Mouse (Mus musculus): ENCODE data around the gene Mob3b. TPM values are rescaled to one million over a fixed set of nuclear protein-coding genes. Genes with fewer than 3 reads are reported as not detected.
A peak's percentile ranks its signal among the peaks of the same experiment; 100 is the strongest.

Mob3b gene
- polyA plus RNA-seq, 2 experiments from 2014 or later, result 2.9 to 5.0 TPM

- no peak for ATAC-seq
Measured at GRCm38 (mm10) chr4:35113516-35114248, 43.6 kb downstream of the Mob3b start.

- ATAC-seq, result no peak
Measured at GRCm38 (mm10) chr4:35112452-35112851, 44.8 kb downstream of the Mob3b start.

GRCm38 (mm10) chr4:35105115-35105773, 52.0 kb downstream of the Mob3b start:
- ATAC-seq, result no peak

GRCm38 (mm10) chr4:35101201-35101600, 56.1 kb downstream of the Mob3b start:
- no peak for ATAC-seq

GRCm38 (mm10) chr4:35099865-35100780, 57.2 kb downstream of the Mob3b start:
- ATAC-seq, result peak; percentile 41

GRCm38 (mm10) chr4:35099210-35099864, 57.9 kb downstream of the Mob3b start:
- no peak for ATAC-seq

GRCm38 (mm10) chr4:35098552-35098951, 58.7 kb downstream of the Mob3b start:
- ATAC-seq, result no peak

GRCm38 (mm10) chr4:35096226-35097175, 60.8 kb downstream of the Mob3b start:
- peak; percentile 85 for ATAC-seq

GRCm38 (mm10) chr4:35092457-35092856, 64.8 kb downstream of the Mob3b start:
- no peak for ATAC-seq

GRCm38 (mm10) chr4:35091157-35091784, 66.0 kb downstream of the Mob3b start:
- ATAC-seq, result no peak

GRCm38 (mm10) chr4:35089321-35090316, 67.7 kb downstream of the Mob3b start:
- no peak for ATAC-seq

- ATAC-seq, result no peak
Measured at GRCm38 (mm10) chr4:35086067-35086700, 71.1 kb downstream of the Mob3b start.

GRCm38 (mm10) chr4:35084060-35084459, 73.2 kb downstream of the Mob3b start:
- no peak for ATAC-seq

- ATAC-seq, result no peak
Measured at GRCm38 (mm10) chr4:35082476-35083114, 74.7 kb downstream of the Mob3b start.

- ATAC-seq, result no peak
Measured at GRCm38 (mm10) chr4:35080285-35080684, 77.0 kb downstream of the Mob3b start.

- ATAC-seq, result no peak
Measured at GRCm38 (mm10) chr4:35068739-35069138, 88.5 kb downstream of the Mob3b start.

GRCm38 (mm10) chr4:35066163-35066562, 91.1 kb downstream of the Mob3b start:
- ATAC-seq, result no peak

- ATAC-seq, result no peak
Measured at GRCm38 (mm10) chr4:35065075-35065838, 92.0 kb downstream of the Mob3b start.

Measured in activated CD4-positive, CD25-positive, alpha-beta regulatory T cell, adult 4 months (primary cell).